Mouse (Mus musculus) hindbrain, embryonic 12.5 days (tissue): ENCODE data around the gene Serpinb2. TPM values are rescaled to one million over a fixed set of nuclear protein-coding genes. Genes with fewer than 3 reads are reported as not detected.

Experiments
- ATAC-seq: fragments of 200-750 bp; cut with Nextera tagmentation; 2 replicates; pipeline ENCODE4 v1.8.0; 2017; ENCODE audit warnings: moderate TSS enrichment; ENCODE audit not compliant: low FRiP score
- H3K27ac ChIP-seq: fragments of 300-500 bp; sonication (generic); 2 replicates; pipeline ENCODE4 v1.5.1; 2016; ENCODE audit warnings: mild to moderate bottlenecking
- H3K27me3 ChIP-seq: fragments of 300-500 bp; sonication (generic); 2 replicates; pipeline ENCODE4 v1.6.1; 2016; ENCODE audit warnings: mild to moderate bottlenecking
- H3K36me3 ChIP-seq: fragments of 300-500 bp; sonication (generic); 2 replicates; pipeline ENCODE4 v1.6.1; 2016; ENCODE audit warnings: mild to moderate bottlenecking
- H3K4me1 ChIP-seq: fragments of 300-500 bp; sonication (generic); 2 replicates; pipeline ENCODE4 v1.6.1; 2016
- H3K4me2 ChIP-seq: fragments of 300-500 bp; sonication (generic); replicated peaks from 2 replicates; pipeline ENCODE4 v1.6.1; 2016; ENCODE audit warnings: mild to moderate bottlenecking
- H3K4me3 ChIP-seq: fragments of 300-500 bp; sonication (generic); 2 replicates; pipeline ENCODE4 v1.5.1; 2016; ENCODE audit warnings: mild to moderate bottlenecking
- H3K9ac ChIP-seq: fragments of 300-500 bp; sonication (generic); 2 replicates; pipeline ENCODE4 v1.6.1; 2016; ENCODE audit warnings: mild to moderate bottlenecking, moderate library complexity
- H3K9me3 ChIP-seq: fragments of 300-500 bp; sonication (generic); replicated peaks from 2 replicates; pipeline ENCODE4 v1.6.1; 2016; ENCODE audit warnings: mild to moderate bottlenecking
- WGBS: fragments of 180-500 bp; shearing (Covaris S2); methylation state at CpG from one replicate; pipeline ENCODE4 v1.1.7; 2016; 5-methylcytosine and 5-hydroxymethylcytosine counted together
- polyA plus RNA-seq: library from polyadenylated mRNA; unstranded; fragments of >200 nt; fragmentation: Nextera tagmentation; extraction: Ambion mirVana; gene quantifications from 2 replicates; pipeline ENCODE4 v1.2.1, GENCODE M21; 2016

Serpinb2 gene
- polyA plus RNA-seq, 1 experiment from 2014 or later: not detected

DNA sequence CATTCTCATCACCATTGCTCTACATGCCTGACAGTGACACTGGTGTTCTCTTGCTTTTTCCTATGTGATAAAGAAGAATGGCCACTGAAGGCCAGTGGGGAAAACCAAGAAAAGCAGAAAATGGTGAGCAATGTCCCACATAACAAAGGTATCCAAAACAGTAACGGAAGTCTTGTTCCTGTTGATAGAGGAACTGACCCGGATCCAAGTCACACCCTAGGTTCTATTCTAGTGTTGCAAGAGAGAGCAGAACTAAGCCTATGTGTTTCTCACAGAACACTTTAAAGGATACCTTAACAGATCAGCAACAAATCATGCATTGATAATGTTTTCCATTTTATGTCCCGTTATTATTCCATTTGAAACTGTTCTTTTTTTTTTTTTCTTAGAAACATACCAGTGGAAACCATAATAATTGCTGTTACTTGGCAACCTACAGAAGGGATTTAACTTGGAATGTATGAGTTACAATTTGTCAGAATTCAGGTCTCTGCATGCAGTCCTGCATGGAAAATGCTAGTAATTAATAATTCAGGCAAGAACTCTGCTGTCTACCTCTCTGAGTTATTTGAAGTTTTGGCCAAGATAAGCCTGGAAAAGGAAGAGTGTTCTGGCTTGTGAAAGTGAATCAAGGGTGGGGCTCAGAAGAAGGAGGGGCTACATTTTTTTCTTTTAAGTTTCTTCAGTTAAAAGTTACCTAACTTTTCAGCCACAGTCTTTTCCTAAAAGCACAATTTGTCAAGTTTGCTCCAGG, 17.3 kb downstream of the Serpinb2 start:
- 0 out of 2 replicates have a peak, but pooled peaks cover 3% of the 10 kb centered on the region for H3K4me1 ChIP-seq
- H3K4me3 ChIP-seq: no peak overlapping the region
- H3K27me3 ChIP-seq: no peaks in the 10 kb centered on the region
- no peak overlapping the region for H3K27ac ChIP-seq
- H3K4me2 ChIP-seq: no peak overlapping the region
- ATAC-seq: no peak
- no peaks in the 10 kb centered on the region for H3K9me3 ChIP-seq
- no peak overlapping the region for H3K9ac ChIP-seq
- H3K36me3 ChIP-seq: no peaks in the 10 kb centered on the region
- 59% methylated on average over 3 of the region's 3 CpGs for WGBS

DNA sequence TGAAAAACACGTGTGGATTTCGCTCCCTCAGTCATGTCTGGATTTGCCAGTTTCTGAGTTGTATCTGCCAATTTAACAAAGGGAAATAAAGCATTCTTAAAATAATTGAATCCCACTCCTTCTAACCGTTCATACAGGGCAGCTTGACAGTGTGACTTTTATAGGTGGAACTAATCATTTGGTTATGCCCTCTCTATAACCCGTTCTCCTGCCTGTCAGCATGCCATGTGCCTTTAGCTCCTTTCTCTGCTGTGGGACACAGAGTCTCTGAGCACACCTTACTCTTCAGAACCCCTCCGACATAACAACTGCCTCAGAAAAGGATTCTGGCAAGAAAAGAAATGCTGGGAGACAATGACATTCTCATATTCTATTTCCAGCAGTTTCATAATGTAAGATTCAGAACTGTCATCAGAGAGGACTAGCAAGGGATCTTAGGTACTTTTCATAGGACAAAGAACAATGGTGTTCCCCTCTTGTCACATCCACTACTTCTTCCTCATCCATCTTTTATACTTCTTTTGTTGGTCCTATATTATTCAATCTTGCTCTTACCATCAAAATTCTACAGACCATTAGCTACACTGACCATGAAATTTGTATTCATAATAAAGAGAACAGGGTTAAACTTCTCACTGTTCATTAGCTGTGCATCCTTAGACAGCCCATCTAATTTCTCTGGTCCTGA, 18.3 kb downstream of the Serpinb2 start:
- no peaks in the 10 kb centered on the region for H3K36me3 ChIP-seq
- no peaks in the 10 kb centered on the region for H3K9me3 ChIP-seq
- WGBS: 40% methylated on average over 5 of the region's 5 CpGs
- no peak overlapping the region for H3K4me3 ChIP-seq
- H3K27me3 ChIP-seq: no peaks in the 10 kb centered on the region
- no peak overlapping the region for H3K27ac ChIP-seq
- no peak overlapping the region for H3K4me2 ChIP-seq
- no peak overlapping the region for H3K9ac ChIP-seq
- peak; percentile 76 for ATAC-seq
- 0 out of 2 replicates have a peak, but pooled peaks cover 3% of the 10 kb centered on the region for H3K4me1 ChIP-seq

DNA sequence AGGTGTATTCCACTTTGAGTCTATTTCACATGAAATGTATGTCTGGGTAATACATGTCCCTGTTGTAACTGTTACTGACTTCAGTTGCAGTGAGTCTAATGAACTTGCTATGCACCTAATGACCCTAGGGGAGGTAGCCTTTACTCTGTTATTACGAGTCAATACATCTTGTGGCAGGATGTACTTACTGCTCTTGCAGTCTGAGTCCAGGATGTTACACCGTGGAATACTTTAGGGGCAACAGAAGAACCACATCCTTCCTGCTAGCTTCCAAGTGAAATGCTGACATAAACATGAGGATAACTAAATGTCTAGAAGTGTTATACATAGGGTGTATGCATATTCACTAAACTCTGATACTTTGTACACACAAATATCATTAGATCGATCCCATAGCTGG, 22.5 kb downstream of the Serpinb2 start:
- no peak for ATAC-seq
- WGBS: 83% methylated on average over 3 of the region's 3 CpGs
- Histone ChIP-seq H3K4me3 (no peak overlapping the region), H3K27me3 (no peaks in the 10 kb centered on the region), H3K9me3 (no peaks in the 10 kb centered on the region), H3K9ac (no peak overlapping the region), H3K36me3 (no peaks in the 10 kb centered on the region), H3K4me2 (no peak overlapping the region), H3K4me1 (0 out of 2 replicates have a peak, but pooled peaks cover 3% of the 10 kb centered on the region), H3K27ac (no peak overlapping the region)

DNA sequence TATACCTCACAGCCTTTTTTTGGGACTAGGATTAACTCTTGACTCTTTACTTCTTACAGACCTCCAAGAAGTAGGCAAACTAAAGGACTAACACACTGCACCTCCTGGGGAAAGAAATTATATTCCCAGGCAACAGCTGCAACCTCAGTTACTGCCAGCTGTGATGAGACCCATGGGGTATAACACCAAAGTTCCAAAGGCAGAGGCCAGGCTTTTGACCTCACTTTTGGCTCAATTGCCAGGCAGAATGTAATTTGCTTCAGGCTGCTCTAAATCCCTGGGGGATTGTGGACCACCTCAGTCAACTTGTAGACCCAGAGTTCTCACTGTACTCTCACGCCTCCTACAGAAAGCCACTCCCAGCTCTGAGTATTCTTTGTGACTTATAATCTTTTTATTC, 26.2 kb downstream of the Serpinb2 start:
- no peaks in the 10 kb centered on the region for H3K9me3 ChIP-seq
- WGBS: 68% methylated on average over 1 of the region's 1 CpGs

DNA sequence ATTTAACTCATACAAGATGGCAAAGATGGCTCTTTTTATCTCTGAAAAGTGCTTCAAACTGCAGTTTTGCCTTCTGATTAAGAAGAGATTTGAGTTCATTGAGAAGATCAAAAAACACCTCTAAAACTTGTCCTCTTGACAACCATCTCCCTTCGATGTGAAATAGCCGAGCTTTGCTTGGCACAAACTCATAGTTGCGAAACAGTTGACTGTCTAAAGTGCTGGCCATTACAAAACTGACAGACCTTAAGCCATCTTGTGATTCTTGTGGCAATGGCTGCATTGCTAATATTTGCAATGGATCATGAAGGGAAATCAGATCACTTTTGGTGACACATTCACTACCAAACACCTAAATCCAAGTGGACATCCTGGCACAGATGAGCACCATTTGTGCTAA, 48.3 kb downstream of the Serpinb2 start:
- H3K9me3 ChIP-seq: no peaks in the 10 kb centered on the region
- H3K27ac ChIP-seq: no peak overlapping the region
- H3K36me3 ChIP-seq: no peaks in the 10 kb centered on the region
- no peak for ATAC-seq
- no peak overlapping the region for H3K9ac ChIP-seq
- no peak overlapping the region for H3K4me2 ChIP-seq
- WGBS: 92% methylated on average over 3 of the region's 3 CpGs
- H3K4me3 ChIP-seq: no peak overlapping the region
- no peaks in the 10 kb centered on the region for H3K27me3 ChIP-seq
- no peaks in the 10 kb centered on the region for H3K4me1 ChIP-seq

More for the DNA sequence above, 26.2 kb downstream of the Serpinb2 start:
- Histone ChIP-seq H3K27me3 (no peaks in the 10 kb centered on the region), H3K9ac (no peak overlapping the region), H3K27ac (no peak overlapping the region), H3K36me3 (no peaks in the 10 kb centered on the region), H3K4me1 (no peaks in the 10 kb centered on the region), H3K4me2 (no peak overlapping the region), H3K4me3 (no peak overlapping the region)
- ATAC-seq: no peak

DNA sequence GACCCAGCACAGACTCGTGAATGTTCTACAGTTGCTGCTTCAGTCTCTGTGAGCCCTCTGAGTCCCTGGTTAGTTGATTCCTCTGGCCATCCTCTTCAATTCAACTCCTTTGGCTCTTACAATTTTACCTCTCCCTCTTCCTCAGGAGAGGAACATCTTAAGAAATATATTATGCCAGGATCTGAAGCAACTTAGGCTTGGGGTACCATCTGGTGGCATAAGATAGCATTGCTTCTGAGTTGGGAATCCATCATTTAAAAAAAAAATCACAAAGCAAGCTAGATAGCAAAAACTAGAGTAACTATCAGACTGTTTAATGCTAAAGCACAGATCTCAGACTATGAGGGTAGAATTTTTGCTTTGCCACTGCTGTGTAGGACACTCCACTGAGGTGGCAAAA, 50.9 kb downstream of the Serpinb2 start:
- Histone ChIP-seq H3K27ac (no peak overlapping the region), H3K36me3 (no peaks in the 10 kb centered on the region), H3K4me1 (no peaks in the 10 kb centered on the region), H3K9me3 (no peaks in the 10 kb centered on the region), H3K27me3 (no peaks in the 10 kb centered on the region), H3K4me3 (no peak overlapping the region), H3K9ac (no peak overlapping the region), H3K4me2 (no peak overlapping the region)
- WGBS: 93% methylated on average over 1 of the region's 1 CpGs
- no peak for ATAC-seq

DNA sequence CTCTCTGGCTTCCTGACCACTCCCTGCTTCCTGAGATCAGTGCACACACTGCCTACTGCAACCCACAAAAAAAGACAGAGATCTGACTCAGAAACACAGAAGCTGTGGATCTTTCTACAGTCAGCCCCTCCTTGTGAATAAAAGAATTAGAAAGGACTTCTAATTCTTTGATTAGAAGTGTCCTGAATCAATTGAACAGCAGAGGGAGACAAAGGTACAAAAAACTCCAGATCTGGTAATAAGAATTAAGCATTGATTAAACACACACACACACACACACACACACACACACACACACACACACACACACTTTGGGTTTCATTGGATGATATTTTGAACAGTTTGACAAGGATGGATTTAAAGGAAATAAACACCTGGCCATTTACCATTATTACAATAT, 54.4 kb downstream of the Serpinb2 start:
- Histone ChIP-seq H3K36me3 (no peaks in the 10 kb centered on the region), H3K4me3 (no peak overlapping the region), H3K4me2 (no peak overlapping the region), H3K9ac (no peak overlapping the region), H3K27ac (no peak overlapping the region), H3K4me1 (no peaks in the 10 kb centered on the region), H3K9me3 (no peaks in the 10 kb centered on the region), H3K27me3 (no peaks in the 10 kb centered on the region)
- ATAC-seq: no peak

DNA sequence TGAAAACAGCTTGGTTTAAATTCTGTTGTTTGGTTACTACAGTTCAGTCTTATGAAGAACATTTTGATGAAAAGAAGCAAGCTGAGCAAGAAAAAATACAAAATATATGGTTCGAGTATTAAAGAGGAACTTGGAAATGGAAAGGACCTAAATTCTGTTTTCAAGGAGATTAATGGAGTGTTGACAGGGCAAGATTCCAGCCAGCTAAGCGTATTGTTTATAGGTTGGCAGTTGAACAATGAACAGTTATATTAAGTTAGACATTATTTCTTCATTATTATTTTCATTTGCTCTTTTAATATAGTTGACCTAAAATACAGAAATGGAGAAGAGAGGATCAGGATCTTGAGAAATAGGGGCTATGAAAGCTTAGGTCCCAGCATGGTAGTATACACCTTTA, 64.9 kb downstream of the Serpinb2 start:
- Histone ChIP-seq H3K27me3 (no peaks in the 10 kb centered on the region), H3K4me3 (no peak overlapping the region), H3K9me3 (no peaks in the 10 kb centered on the region), H3K9ac (no peak overlapping the region), H3K4me1 (no peaks in the 10 kb centered on the region), H3K36me3 (no peaks in the 10 kb centered on the region), H3K27ac (no peak overlapping the region), H3K4me2 (no peak overlapping the region)
- WGBS: 80% methylated on average over 2 of the region's 2 CpGs
- no peak for ATAC-seq

DNA sequence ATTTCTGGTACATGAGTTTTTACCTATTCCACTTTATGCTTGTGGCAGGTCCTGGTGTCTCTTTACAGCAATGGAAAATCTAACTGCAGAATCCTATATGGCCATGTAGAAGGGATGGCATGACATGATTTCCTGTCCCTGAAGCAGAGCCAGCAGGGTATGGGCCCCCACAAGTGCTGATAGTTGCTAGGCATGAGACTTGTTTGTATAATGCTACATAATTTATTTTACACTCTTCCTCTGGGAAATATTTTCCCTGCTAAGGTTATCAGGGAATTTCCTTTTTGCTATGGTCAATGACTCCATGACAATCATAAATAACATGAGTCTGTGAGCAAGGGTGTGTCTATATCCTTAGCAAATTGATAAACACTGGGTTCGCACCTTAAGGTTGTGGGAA, 66.3 kb downstream of the Serpinb2 start:
- Histone ChIP-seq H3K4me3 (no peak overlapping the region), H3K4me1 (no peaks in the 10 kb centered on the region), H3K4me2 (no peak overlapping the region), H3K9me3 (no peaks in the 10 kb centered on the region), H3K9ac (no peak overlapping the region), H3K36me3 (no peaks in the 10 kb centered on the region), H3K27ac (no peak overlapping the region), H3K27me3 (no peaks in the 10 kb centered on the region)
- WGBS: 96% methylated on average over 1 of the region's 1 CpGs
- no peak for ATAC-seq

DNA sequence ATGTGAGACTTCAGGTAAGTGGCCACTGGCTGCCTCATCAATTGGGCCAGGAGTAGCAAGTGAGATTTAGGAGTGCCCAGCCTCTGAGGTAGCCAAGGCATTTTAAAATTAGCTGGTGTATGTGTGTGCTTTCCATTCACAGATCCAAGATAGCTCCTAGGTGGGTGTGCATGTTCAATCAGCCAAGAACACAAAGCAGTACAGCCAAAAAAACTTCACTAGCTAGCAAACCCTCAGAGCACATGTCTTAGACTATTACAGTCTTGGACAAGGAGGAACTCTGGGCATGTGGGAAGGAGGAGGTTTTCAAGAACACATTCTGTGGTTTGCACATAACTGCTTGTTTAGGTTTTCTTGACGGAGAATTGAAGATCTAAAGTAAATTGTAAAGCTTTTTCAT, 70.0 kb downstream of the Serpinb2 start:
- no peaks in the 10 kb centered on the region for H3K4me1 ChIP-seq
- no peak overlapping the region for H3K9ac ChIP-seq
- no peaks in the 10 kb centered on the region for H3K9me3 ChIP-seq
- no peak overlapping the region for H3K4me3 ChIP-seq
- no peaks in the 10 kb centered on the region for H3K36me3 ChIP-seq
- WGBS: 88% methylated on average over 1 of the region's 1 CpGs
- H3K27ac ChIP-seq: no peak overlapping the region
- H3K4me2 ChIP-seq: no peak overlapping the region
- ATAC-seq: no peak
- H3K27me3 ChIP-seq: no peaks in the 10 kb centered on the region

DNA sequence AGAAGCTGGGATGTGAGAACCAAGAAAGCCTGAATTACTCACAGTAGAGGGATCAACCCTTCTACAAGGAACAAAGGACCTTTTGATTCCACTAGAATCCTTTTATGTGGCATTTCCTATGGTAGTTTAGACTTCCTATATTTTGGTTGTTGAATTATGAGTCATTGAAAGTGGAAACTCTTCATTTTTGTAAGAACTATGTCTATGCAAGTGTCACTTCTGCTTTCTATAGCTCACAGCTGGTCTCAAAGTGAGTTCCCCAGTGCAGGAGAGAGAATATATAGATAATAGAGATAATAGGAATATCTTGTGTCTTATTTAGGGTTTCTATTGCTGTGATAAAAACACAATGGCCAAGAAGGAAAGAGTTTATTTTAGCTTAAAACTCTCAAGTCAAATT, 71.7 kb downstream of the Serpinb2 start:
- Histone ChIP-seq H3K9me3 (no peaks in the 10 kb centered on the region), H3K27ac (no peak overlapping the region), H3K36me3 (no peaks in the 10 kb centered on the region), H3K27me3 (no peaks in the 10 kb centered on the region), H3K4me3 (no peak overlapping the region), H3K4me2 (no peak overlapping the region), H3K9ac (no peak overlapping the region), H3K4me1 (no peaks in the 10 kb centered on the region)
- ATAC-seq: no peak

DNA sequence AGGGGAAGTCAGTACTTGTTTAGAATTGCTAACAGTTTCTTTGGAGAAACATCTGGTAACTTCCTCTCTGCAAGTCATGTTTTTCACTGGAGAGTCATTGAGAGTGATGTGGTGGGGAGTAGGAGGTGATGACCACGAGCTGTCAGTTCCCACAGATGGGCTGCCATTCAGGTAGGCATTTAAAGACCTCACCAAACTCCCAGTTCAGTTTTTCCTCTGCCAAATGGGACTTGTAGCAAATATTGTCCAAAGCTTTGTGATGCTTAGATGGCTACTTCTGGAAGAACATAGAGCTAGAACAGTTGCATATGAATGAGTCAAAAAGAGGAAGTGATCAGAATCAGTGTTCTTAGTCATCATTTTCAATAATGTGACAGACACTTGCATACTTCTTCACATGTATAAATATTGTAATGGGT, 72.7 kb downstream of the Serpinb2 start:
- Histone ChIP-seq H3K36me3 (no peaks in the 10 kb centered on the region), H3K4me1 (no peaks in the 10 kb centered on the region), H3K9me3 (no peaks in the 10 kb centered on the region), H3K27ac (no peak overlapping the region), H3K4me3 (no peak overlapping the region), H3K4me2 (no peak overlapping the region), H3K27me3 (no peaks in the 10 kb centered on the region), H3K9ac (no peak overlapping the region)
- no peak for ATAC-seq
- 45% methylated on average over 1 of the region's 1 CpGs for WGBS

DNA sequence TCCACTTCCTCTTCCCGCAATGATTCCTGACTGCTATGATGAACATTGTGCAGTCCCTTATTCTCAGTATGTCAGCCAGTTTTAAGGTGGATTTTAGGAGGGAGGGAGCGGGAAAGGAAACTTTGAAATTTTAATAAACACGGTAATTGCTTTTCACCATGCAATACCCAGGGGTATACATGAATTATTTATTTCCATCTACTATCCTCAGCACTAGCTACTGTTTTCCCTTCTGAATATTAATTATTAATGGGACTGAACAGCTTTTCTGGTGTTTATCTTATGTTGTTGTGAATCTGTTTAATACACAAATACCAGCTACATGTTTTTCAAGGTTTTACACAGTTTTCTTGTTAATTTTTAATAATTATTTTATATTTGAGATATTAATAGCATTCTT, 73.7 kb downstream of the Serpinb2 start:
- WGBS: 76% methylated on average over 3 of the region's 3 CpGs
- peak; percentile 66 for ATAC-seq
- H3K4me1 ChIP-seq: no peaks in the 10 kb centered on the region

More for the DNA sequence above, 73.7 kb downstream of the Serpinb2 start:
- Histone ChIP-seq H3K4me2 (no peak overlapping the region), H3K27ac (no peak overlapping the region), H3K4me3 (no peak overlapping the region), H3K36me3 (no peaks in the 10 kb centered on the region), H3K9me3 (no peaks in the 10 kb centered on the region), H3K27me3 (no peaks in the 10 kb centered on the region), H3K9ac (no peak overlapping the region)
